Comparison of ENCODE assay signal across 10 mouse cellular contexts in the genomic region with DNA sequence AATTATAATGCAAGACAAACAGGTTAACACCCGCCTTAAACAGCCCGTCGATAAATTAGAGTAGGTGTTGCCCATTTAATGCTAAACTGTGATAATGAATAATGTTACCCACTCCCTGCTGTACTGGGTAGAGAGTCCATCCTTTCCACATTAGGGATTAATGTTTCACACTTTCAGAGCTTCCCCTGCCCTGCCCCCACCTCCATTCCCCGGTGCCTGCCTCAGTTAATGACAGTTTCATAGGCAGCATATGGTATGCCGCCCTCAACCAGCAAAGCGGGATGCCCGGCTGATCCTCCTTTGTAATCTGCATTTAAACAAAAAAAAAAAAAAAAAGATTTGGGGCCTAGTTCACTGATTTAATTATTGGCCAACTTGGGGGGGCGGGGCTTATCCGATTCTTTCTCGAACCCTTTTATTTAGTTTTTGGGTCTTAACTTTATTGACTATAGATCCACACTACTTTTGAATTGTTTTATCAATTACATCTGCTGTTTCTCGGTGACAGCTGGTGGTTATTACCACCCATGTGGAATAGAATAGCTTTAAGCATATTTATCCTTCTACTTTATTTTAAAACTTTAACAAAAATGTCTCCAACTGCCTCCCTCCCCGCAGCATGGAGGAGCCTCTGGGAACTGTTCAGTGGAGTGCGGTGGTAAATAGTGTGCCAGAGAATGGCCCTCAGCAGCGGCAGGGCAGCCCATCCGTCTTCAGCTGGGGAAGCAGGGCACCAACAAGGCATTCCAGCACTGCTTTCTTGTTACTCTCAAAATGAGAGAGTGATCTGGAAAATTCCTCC.
DNase-seq lines count a peak whose midpoint lies in the region; ATAC-seq and TF ChIP-seq lines count a peak whose summit lies in the region.
"Had no signal": no experiment of that assay in that cellular context is flagged by ENCODE, and none has a peak within 500 bp of the region (broad histone marks: within the 10 kb centered on the region; RNA-seq: fewer than 3 reads in every experiment).

No protein-coding gene starts in this region.

- 0 out of 2 replicates have a peak overlapping the region, but pooled peaks have one; percentile 3 for H3K27ac ChIP-seq in cortical plate, adult 2 months (ENCODE audit: insufficient read depth, low read length)
- H3K27ac ChIP-seq in forebrain, embryonic 16.5 days (ENCODE audit: low read length): no peak overlapping the region
- no peak overlapping the region for H3K27ac ChIP-seq in stomach, postnatal 0 days (replicated peaks)

- peaks cover 1% of the 10 kb centered on the region; the same call in 1 of the 2 replicates for H3K4me1 ChIP-seq in cortical plate, adult 2 months (ENCODE audit: control insufficient read depth, insufficient read depth, low read length)
- peaks cover 14% of the 10 kb centered on the region for H3K4me1 ChIP-seq in forebrain, embryonic 16.5 days (replicated peaks; ENCODE audit: control insufficient read depth, insufficient read depth, low read length)
- no peaks in the 10 kb centered on the region for H3K4me1 ChIP-seq in stomach, postnatal 0 days (replicated peaks; ENCODE audit: control insufficient read depth, insufficient read depth)

- H3K9me3 ChIP-seq in forebrain, embryonic 16.5 days (ENCODE audit: control insufficient read depth, low read length): no peaks in the 10 kb centered on the region
- no peaks in the 10 kb centered on the region for H3K9me3 ChIP-seq in stomach, postnatal 0 days (ENCODE audit: control insufficient read depth, low read length)

- no peak overlapping the region for H3K9ac ChIP-seq in forebrain, embryonic 16.5 days (replicated peaks; ENCODE audit: low read depth, low read length)
- H3K9ac ChIP-seq in stomach, postnatal 0 days (ENCODE audit: low read length): no peak overlapping the region

- no peak for TF ChIP-seq POLR2A in cortical plate, adult 2 months (IDR thresholded peaks at IDR 0.05; ENCODE audit: extremely low read depth, insufficient read depth, low read length)

- ATAC-seq in forebrain, embryonic 16.5 days: 0 out of 2 replicates have a peak, but pooled peaks have one; percentile 18
- no peak for ATAC-seq in stomach, postnatal 0 days (ENCODE audit: low FRiP score, low TSS enrichment)

- no peak for TF ChIP-seq EP300 in stomach, postnatal 0 days (optimal IDR thresholded peaks at IDR 0.05)

- peak; percentile 31 to 47 for DNase-seq in kidney, postnatal 4 days
- DNase-seq in kidney, adult 11 months: no peak
- peak; percentile 22 for DNase-seq in lung, postnatal 36 days
- DNase-seq in right cerebral cortex, postnatal 4 days: no peak
- DNase-seq in right cerebral cortex, postnatal 36 days (ENCODE audit: low spot score in 2 of 2): no peak
- DNase-seq in stomach, postnatal 0 days (ENCODE audit: low spot score): no peak
- DNase-seq: cerebellum, postnatal 14 days; heart, adult 18-20 months had no signal

- no peaks in the 10 kb centered on the region for H3K27me3 ChIP-seq in forebrain, embryonic 16.5 days (replicated peaks; ENCODE audit: control insufficient read depth, insufficient read depth, low read length)
- H3K27me3 ChIP-seq in stomach, postnatal 0 days (ENCODE audit: control insufficient read depth, insufficient read depth, low read length): no peaks in the 10 kb centered on the region

- no peak for TF ChIP-seq CTCF in cortical plate, adult 2 months (IDR thresholded peaks at IDR 0.05; ENCODE audit: extremely low read depth, insufficient read depth, low read length)
- TF ChIP-seq CTCF in stomach, postnatal 0 days (IDR thresholded peaks at IDR 0.05; ENCODE audit: low read depth): no peak

- no peak overlapping the region for H3K4me3 ChIP-seq in cortical plate, adult 2 months (ENCODE audit: insufficient read depth, low read length)
- H3K4me3 ChIP-seq in forebrain, embryonic 16.5 days (replicated peaks; ENCODE audit: low read length): no peak overlapping the region
- H3K4me3 ChIP-seq in stomach, postnatal 0 days (ENCODE audit: low read depth, low read length): no peak overlapping the region

- no peaks in the 10 kb centered on the region for H3K36me3 ChIP-seq in forebrain, embryonic 16.5 days (ENCODE audit: control insufficient read depth, insufficient read depth)
- no peaks in the 10 kb centered on the region for H3K36me3 ChIP-seq in stomach, postnatal 0 days (ENCODE audit: control insufficient read depth, insufficient read depth, low read length)

- WGBS in forebrain, embryonic 16.5 days: 13% methylated on average over 15 of the region's 15 CpGs
- 25% methylated on average over 15 of the region's 15 CpGs for WGBS in stomach, postnatal 0 days

- H3K4me2 ChIP-seq in forebrain, embryonic 16.5 days (ENCODE audit: low read length): no peak overlapping the region
- no peak overlapping the region for H3K4me2 ChIP-seq in stomach, postnatal 0 days (replicated peaks; ENCODE audit: low read depth)

Comparison
In these comparisons a context has a peak if more than half of its experiments do, and no peak if none do; other contexts are left out.
1. DNase-seq: peak in kidney, postnatal 4 days (2 of 2) and lung, postnatal 36 days (single experiment); none in kidney, adult 11 months (single experiment), right cerebral cortex, postnatal 4 days (single experiment), right cerebral cortex, postnatal 36 days (0 of 2) and stomach, postnatal 0 days (single experiment).